Mouse (Mus musculus): ENCODE measurements around the gene Pim3. TPM values are rescaled to one million over a fixed set of nuclear protein-coding genes. Genes with fewer than 3 reads are reported as not detected.

Pim3 gene
- polyA plus RNA-seq, 1 experiment from 2014 or later = 36.9 TPM

DNA sequence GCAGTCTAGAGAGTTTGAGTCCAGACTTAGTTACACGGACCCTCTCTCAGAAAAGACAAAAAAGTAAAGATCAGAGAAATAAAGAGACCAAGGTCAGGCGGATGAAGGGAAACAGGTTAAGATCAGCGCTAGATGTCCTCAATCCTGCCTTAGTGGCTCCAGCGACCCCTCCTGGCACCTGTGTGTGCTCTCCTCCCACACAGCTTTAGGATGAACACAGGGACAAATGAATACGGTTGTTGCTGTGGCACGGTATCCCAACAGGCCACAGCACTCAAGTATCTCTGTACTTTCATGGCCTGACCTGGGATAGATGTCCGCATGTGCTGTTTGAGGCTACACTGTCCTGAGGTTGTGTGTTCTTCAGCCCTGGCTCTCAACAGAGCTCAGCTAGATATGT lies 33.1 kb downstream of the Pim3 start:
- H3K4me1 ChIP-seq = peaks cover 18% of the 10 kb centered on the region
- no peak overlapping the region for H3K27ac ChIP-seq (replicated peaks)
- H3K9me3 ChIP-seq (replicated peaks) = no peaks in the 10 kb centered on the region
- DNase-seq (ENCODE audit: low spot score) = no peak
- 67% methylated on average over 7 of the region's 7 CpGs for WGBS
- no peak overlapping the region for H3K4me3 ChIP-seq
- peaks cover 24% of the 10 kb centered on the region for H3K27me3 ChIP-seq (ENCODE audit: low read depth, poor library complexity, severe bottlenecking)
- H3K36me3 ChIP-seq = no peaks in the 10 kb centered on the region

GRCm38 (mm10) chr15:88895891-88896290 lies 33.9 kb downstream of the Pim3 start:
- Histone ChIP-seq H3K4me3 (no peak overlapping the region), H3K9me3 (replicated peaks) (no peaks in the 10 kb centered on the region), H3K4me1 (peaks cover 10% of the 10 kb centered on the region), H3K36me3 (no peaks in the 10 kb centered on the region), H3K27ac (replicated peaks) (no peak overlapping the region), H3K27me3 (ENCODE audit: low read depth, poor library complexity, severe bottlenecking) (peaks cover 16% of the 10 kb centered on the region)
- WGBS = 92% methylated on average over 6 of the region's 6 CpGs
- no peak for DNase-seq (ENCODE audit: low spot score)

DNA sequence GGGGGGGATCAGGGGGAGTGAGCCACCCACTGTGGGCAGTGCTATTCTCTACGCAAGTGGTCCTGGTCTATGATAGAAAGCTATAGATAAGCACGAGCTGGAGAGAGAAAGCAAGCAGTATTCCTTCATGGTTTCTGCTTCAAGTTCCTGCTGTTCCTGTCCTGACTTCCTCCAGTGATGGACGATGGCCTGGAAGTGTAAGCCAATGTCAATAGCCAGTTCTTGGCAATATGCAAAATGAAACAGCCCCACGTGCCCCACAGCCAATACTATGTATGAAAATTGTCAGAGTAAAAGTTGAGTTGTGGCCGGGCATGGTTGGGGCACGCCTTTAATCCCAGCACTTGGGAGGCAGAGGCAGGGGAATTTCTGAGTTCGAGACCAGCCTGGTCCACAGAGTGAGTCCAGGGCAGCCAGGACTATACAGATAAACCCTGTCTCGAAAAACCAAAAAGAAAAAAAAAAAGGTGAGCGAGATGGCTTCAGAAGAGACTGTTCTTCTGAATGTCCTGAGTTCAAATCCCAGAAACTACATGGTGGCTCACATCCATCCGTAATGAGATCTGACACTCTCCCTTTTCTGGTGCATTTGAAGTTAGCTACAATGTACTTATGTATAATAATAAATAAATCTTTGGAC lies 34.5 kb downstream of the Pim3 start:
- 87% methylated on average over 10 of the region's 10 CpGs for WGBS
- peaks cover 10% of the 10 kb centered on the region for H3K27me3 ChIP-seq (ENCODE audit: low read depth, poor library complexity, severe bottlenecking)

GRCm38 (mm10) chr15:88902200-88902875 lies 40.4 kb downstream of the Pim3 start:
- no peaks in the 10 kb centered on the region for H3K4me1 ChIP-seq
- DNase-seq (ENCODE audit: low spot score) = no peak
- H3K4me3 ChIP-seq = no peak overlapping the region
- no peaks in the 10 kb centered on the region for H3K27me3 ChIP-seq (ENCODE audit: low read depth, poor library complexity, severe bottlenecking)
- H3K36me3 ChIP-seq = no peaks in the 10 kb centered on the region
- no peaks in the 10 kb centered on the region for H3K9me3 ChIP-seq (replicated peaks)
- 93% methylated on average over 15 of the region's 15 CpGs for WGBS
- H3K27ac ChIP-seq (replicated peaks) = no peak overlapping the region

More for the DNA sequence above, 34.5 kb downstream of the Pim3 start:
- Histone ChIP-seq H3K9me3 (replicated peaks) (no peaks in the 10 kb centered on the region), H3K36me3 (no peaks in the 10 kb centered on the region), H3K4me1 (peaks cover 4% of the 10 kb centered on the region; the same call in 1 of the 2 replicates), H3K4me3 (no peak overlapping the region), H3K27ac (replicated peaks) (no peak overlapping the region)
- DNase-seq (ENCODE audit: low spot score) = no peak

DNA sequence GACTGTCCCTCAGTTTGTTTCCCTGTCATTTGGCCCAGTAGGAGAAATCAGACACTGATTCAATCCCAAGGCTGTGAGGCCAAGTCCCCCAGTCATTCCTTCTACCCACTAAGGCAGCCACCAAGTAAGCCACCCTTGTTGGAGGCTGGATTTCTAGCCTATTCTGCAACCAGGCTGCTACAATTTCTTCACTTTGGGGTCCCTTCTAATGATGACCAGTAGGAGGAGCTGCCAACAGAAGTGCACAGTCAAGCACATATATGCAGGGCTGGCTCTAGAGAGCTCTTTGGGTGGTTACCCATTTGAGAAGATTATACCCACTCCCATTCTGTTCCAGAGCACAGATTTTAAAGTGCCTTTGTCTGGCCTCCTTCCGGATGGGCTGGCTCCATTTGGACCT lies 41.1 kb downstream of the Pim3 start:
- Histone ChIP-seq H3K27me3 (ENCODE audit: low read depth, poor library complexity, severe bottlenecking) (no peaks in the 10 kb centered on the region), H3K27ac (replicated peaks) (no peak overlapping the region), H3K4me1 (no peaks in the 10 kb centered on the region), H3K9me3 (replicated peaks) (no peaks in the 10 kb centered on the region), H3K36me3 (no peaks in the 10 kb centered on the region), H3K4me3 (no peak overlapping the region)
- WGBS = 91% methylated on average over 1 of the region's 1 CpGs
- DNase-seq (ENCODE audit: low spot score) = no peak

GRCm38 (mm10) chr15:88904056-88904811 lies 42.2 kb downstream of the Pim3 start:
- Histone ChIP-seq H3K27me3 (ENCODE audit: low read depth, poor library complexity, severe bottlenecking) (no peaks in the 10 kb centered on the region), H3K4me3 (no peak overlapping the region), H3K9me3 (replicated peaks) (no peaks in the 10 kb centered on the region), H3K36me3 (no peaks in the 10 kb centered on the region), H3K4me1 (no peaks in the 10 kb centered on the region), H3K27ac (replicated peaks) (no peak overlapping the region)
- WGBS = 84% methylated on average over 14 of the region's 14 CpGs
- DNase-seq (ENCODE audit: low spot score) = no peak

- WGBS = 65% methylated on average over 4 of the region's 4 CpGs
Measured at GRCm38 (mm10) chr15:88906347-88906746, 44.4 kb downstream of the Pim3 start.

DNA sequence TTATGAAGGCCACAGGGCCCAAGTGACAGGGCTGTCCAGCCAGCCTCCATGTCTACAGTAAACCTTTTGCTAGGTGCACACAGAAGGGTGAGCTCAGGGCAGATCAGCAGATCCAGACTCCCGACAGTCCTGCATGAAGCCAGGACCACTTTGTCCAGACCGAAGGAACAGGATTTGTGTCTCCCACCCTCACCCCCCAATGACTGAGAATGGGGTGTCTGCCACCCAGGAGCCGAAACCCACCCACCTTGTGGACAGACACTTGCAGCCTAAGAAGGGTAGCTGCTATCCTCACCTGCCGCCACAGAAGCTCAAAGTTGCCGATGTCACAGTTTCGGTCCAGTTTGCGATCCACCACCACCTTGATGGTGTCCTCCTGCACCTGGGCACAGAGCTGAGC lies 53.1 kb downstream of the Pim3 start:
- 92% methylated on average over 7 of the region's 7 CpGs for WGBS
- H3K27ac ChIP-seq (replicated peaks) = no peak overlapping the region
- H3K27me3 ChIP-seq (ENCODE audit: low read depth, poor library complexity, severe bottlenecking) = no peaks in the 10 kb centered on the region
- H3K4me3 ChIP-seq = no peak overlapping the region
- DNase-seq (ENCODE audit: low spot score) = no peak
- no peaks in the 10 kb centered on the region for H3K36me3 ChIP-seq
- H3K9me3 ChIP-seq (replicated peaks) = no peaks in the 10 kb centered on the region
- no peaks in the 10 kb centered on the region for H3K4me1 ChIP-seq

More at GRCm38 (mm10) chr15:88906347-88906746, 44.4 kb downstream of the Pim3 start:
- Histone ChIP-seq H3K9me3 (replicated peaks) (no peaks in the 10 kb centered on the region), H3K27me3 (ENCODE audit: low read depth, poor library complexity, severe bottlenecking) (no peaks in the 10 kb centered on the region), H3K4me3 (no peak overlapping the region), H3K4me1 (no peaks in the 10 kb centered on the region), H3K27ac (replicated peaks) (no peak overlapping the region), H3K36me3 (no peaks in the 10 kb centered on the region)
- DNase-seq (ENCODE audit: low spot score) = no peak

Other genes starting within 250 kb of the Pim3 start
- 19.6 and 19.9 TPM in 2 replicates for gene Brd1, start 128.0 kb upstream of the Pim3 start, polyA plus RNA-seq (2016; fragmentation: Nextera tagmentation; extraction: Ambion mirVana)
- 37.4 and 41.3 TPM in 2 replicates for gene Zbed4, start 110.5 kb upstream of the Pim3 start, polyA plus RNA-seq (2016; fragmentation: Nextera tagmentation; extraction: Ambion mirVana)
- 11.7 and 11.9 TPM in 2 replicates for gene Alg12, start 42.9 kb upstream of the Pim3 start, polyA plus RNA-seq (2016; fragmentation: Nextera tagmentation; extraction: Ambion mirVana)
- gene Creld2, start 42.5 kb upstream of the Pim3 start, polyA plus RNA-seq (2016; fragmentation: Nextera tagmentation; extraction: Ambion mirVana) = 94.7 and 110 TPM in 2 replicates
- not detected in 2 replicates for gene Ttll8, start 92.2 kb downstream of the Pim3 start, polyA plus RNA-seq (2016; fragmentation: Nextera tagmentation; extraction: Ambion mirVana)
- 4.5 and 4.9 TPM in 2 replicates for gene Mlc1, start 116.8 kb downstream of the Pim3 start, polyA plus RNA-seq (2016; fragmentation: Nextera tagmentation; extraction: Ambion mirVana)
- gene Mov10l1, start 120.7 kb downstream of the Pim3 start, polyA plus RNA-seq (2016; fragmentation: Nextera tagmentation; extraction: Ambion mirVana) = not detected in 2 replicates
- gene Panx2, start 197.5 kb downstream of the Pim3 start, polyA plus RNA-seq (2016; fragmentation: Nextera tagmentation; extraction: Ambion mirVana) = 0.28 and 0.47 TPM in 2 replicates
- 53.6 and 53.7 TPM in 2 replicates for gene Trabd, start 212.9 kb downstream of the Pim3 start, polyA plus RNA-seq (2016; fragmentation: Nextera tagmentation; extraction: Ambion mirVana)
- 16.2 and 19.3 TPM in 2 replicates for gene Selenoo, start 226.9 kb downstream of the Pim3 start, polyA plus RNA-seq (2016; fragmentation: Nextera tagmentation; extraction: Ambion mirVana)

Data from midbrain, embryonic 10.5 days (tissue).